Mouse (Mus musculus) ES-Bruce4 (cell line): ENCODE measurements around the gene Sel1l2. TPM values are rescaled to one million over a fixed set of nuclear protein-coding genes. Genes with fewer than 3 reads are reported as not detected.

Source experiments
- H3K27ac ChIP-seq: 2 replicates; pipeline ENCODE4 v1.5.1; 2012; ENCODE audit warnings: low read length, inconsistent platforms; ENCODE audit not compliant: insufficient read depth
- H3K27me3 ChIP-seq: 2 replicates; pipeline ENCODE4 v1.6.1; 2012; ENCODE audit warnings: mild to moderate bottlenecking, low read length, inconsistent platforms; ENCODE audit not compliant: control insufficient read depth, poor library complexity, insufficient read depth, severe bottlenecking
- H3K36me3 ChIP-seq: 2 replicates; pipeline ENCODE4 v1.6.1; 2012; ENCODE audit warnings: inconsistent platforms, mild to moderate bottlenecking, low read length, moderate library complexity; ENCODE audit not compliant: control insufficient read depth, poor library complexity, insufficient read depth, severe bottlenecking
- H3K4me1 ChIP-seq: one replicate; pipeline ENCODE4 v1.8.1; 2011; ENCODE audit warnings: low read length; ENCODE audit not compliant: control insufficient read depth, insufficient read depth
- H3K4me3 ChIP-seq: 2 replicates; pipeline ENCODE4 v1.5.1; 2011; ENCODE audit warnings: low read depth, mild to moderate bottlenecking, low read length
- H3K9ac ChIP-seq: 2 replicates; pipeline ENCODE4 v1.6.1; 2012; ENCODE audit warnings: low read depth, mild to moderate bottlenecking, inconsistent platforms; ENCODE audit not compliant: poor library complexity, severe bottlenecking
- H3K9me3 ChIP-seq: replicated peaks from 2 replicates; pipeline ENCODE4 v1.6.1; 2012; ENCODE audit warnings: mild to moderate bottlenecking, low read length, inconsistent platforms; ENCODE audit not compliant: control insufficient read depth, poor library complexity, insufficient read depth, severe bottlenecking
- CTCF ChIP-seq: IDR thresholded peaks from one replicate; pipeline ENCODE4 v1.8.1; 2011; ENCODE audit warnings: low read depth, low read length
- EP300 ChIP-seq: IDR thresholded peaks from 2 replicates; pipeline ENCODE4 v1.6.1; 2011; ENCODE audit warnings: low read depth, low read length; ENCODE audit not compliant: insufficient read depth
- POLR2A ChIP-seq: IDR thresholded peaks from one replicate; pipeline ENCODE4 v1.8.1; 2011; ENCODE audit warnings: low read length; ENCODE audit not compliant: insufficient read depth
- polyA plus RNA-seq: library from polyadenylated mRNA; stranded (reverse); fragments of >200 nt; gene quantifications from 2 replicates; pipeline ENCODE4 v1.2.4, GENCODE M21; 2011; ENCODE audit warnings: low read depth; ENCODE audit not compliant: missing spikeins, insufficient read depth, insufficient read length

Sel1l2 gene
- polyA plus RNA-seq, 1 experiment, result not detected

GRCm38 (mm10) chr2:140293820-140294219, 95.7 kb downstream of the Sel1l2 start:
- H3K36me3 ChIP-seq, result no peaks in the 10 kb centered on the region
- H3K27ac ChIP-seq, result no peak overlapping the region
- no peak overlapping the region for H3K9ac ChIP-seq
- H3K4me1 ChIP-seq, result no peaks in the 10 kb centered on the region
- TF ChIP-seq CTCF (no peak), POLR2A (no peak), EP300 (no peak)
- H3K9me3 ChIP-seq, result no peaks in the 10 kb centered on the region
- H3K4me3 ChIP-seq, result no peak overlapping the region
- H3K27me3 ChIP-seq, result no peaks in the 10 kb centered on the region

GRCm38 (mm10) chr2:140280808-140281207, 108.7 kb downstream of the Sel1l2 start:
- no peaks in the 10 kb centered on the region for H3K4me1 ChIP-seq
- H3K9me3 ChIP-seq, result no peaks in the 10 kb centered on the region
- no peaks in the 10 kb centered on the region for H3K36me3 ChIP-seq
- no peak overlapping the region for H3K27ac ChIP-seq
- no peak overlapping the region for H3K9ac ChIP-seq
- no peaks in the 10 kb centered on the region; the same call in 1 of the 2 replicates for H3K27me3 ChIP-seq
- no peak for TF ChIP-seq CTCF
- no peak for TF ChIP-seq EP300
- TF ChIP-seq POLR2A, result no peak
- H3K4me3 ChIP-seq, result no peak overlapping the region

DNA sequence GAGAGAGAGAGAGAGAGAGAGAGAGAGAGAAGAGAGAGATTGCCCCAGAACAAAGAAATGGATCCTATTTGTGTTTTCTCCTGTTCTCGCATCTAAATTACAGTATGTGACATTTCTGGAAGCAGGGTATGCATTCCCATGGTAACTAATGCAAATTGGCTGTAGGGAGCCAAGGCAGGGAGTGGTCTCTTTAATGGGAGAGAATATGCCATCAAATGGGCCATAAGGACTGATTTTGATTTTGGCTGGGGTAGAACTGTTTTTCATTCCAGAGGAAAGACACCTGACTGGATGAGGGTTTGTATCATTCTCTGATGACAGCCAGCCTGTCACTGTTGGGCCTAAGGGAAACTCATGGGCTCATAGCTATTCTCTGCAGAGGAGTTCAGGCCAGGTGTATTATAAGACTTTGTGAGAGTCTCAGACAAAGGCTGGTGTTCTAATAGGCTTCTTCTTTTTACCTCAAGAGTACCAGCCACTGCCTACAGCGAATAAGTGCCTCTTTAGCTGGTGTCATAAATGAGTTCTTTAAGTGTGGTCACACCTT, 133.8 kb downstream of the Sel1l2 start:
- Histone ChIP-seq H3K27me3 (no peaks in the 10 kb centered on the region), H3K9me3 (no peaks in the 10 kb centered on the region), H3K4me1 (no peaks in the 10 kb centered on the region), H3K36me3 (no peaks in the 10 kb centered on the region), H3K9ac (no peak overlapping the region), H3K4me3 (no peak overlapping the region), H3K27ac (no peak overlapping the region)
- TF ChIP-seq POLR2A (no peak), CTCF (no peak), EP300 (no peak)

GRCm38 (mm10) chr2:140254256-140254655, 135.2 kb downstream of the Sel1l2 start:
- Histone ChIP-seq H3K36me3 (no peaks in the 10 kb centered on the region), H3K27ac (no peak overlapping the region), H3K27me3 (no peaks in the 10 kb centered on the region), H3K9me3 (no peaks in the 10 kb centered on the region), H3K4me3 (no peak overlapping the region), H3K4me1 (no peaks in the 10 kb centered on the region), H3K9ac (no peak overlapping the region)
- no peak for TF ChIP-seq EP300
- TF ChIP-seq POLR2A, result no peak

- no peaks in the 10 kb centered on the region for H3K36me3 ChIP-seq
- H3K4me3 ChIP-seq, result no peak overlapping the region
- H3K27ac ChIP-seq, result no peak overlapping the region
- TF ChIP-seq CTCF (no peak), POLR2A (no peak), EP300 (no peak)
- H3K9me3 ChIP-seq, result no peaks in the 10 kb centered on the region
- no peak overlapping the region for H3K9ac ChIP-seq
- no peaks in the 10 kb centered on the region for H3K4me1 ChIP-seq
- H3K27me3 ChIP-seq, result no peaks in the 10 kb centered on the region
Measured at GRCm38 (mm10) chr2:140243105-140243504, 146.4 kb downstream of the Sel1l2 start.

DNA sequence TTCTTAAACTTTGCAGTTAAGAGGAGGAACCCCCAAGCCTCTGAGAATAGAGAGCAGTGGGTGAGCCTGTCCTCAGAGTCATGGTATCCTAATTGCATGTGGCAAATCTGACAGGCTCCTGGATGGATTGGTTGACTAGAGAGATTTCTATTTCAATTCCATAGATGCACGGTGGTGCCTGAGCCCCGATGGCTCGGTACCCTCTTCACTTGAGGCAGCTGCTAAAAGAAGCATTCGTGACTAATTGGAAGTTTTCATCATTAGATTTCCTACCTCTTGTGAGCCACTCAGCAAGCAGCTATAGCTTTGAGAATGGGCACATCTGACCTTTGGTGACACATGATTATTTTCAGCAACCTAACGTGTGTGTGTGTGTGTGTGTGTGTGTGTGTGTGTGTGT, 147.1 kb downstream of the Sel1l2 start:
- Histone ChIP-seq H3K9me3 (no peaks in the 10 kb centered on the region), H3K36me3 (no peaks in the 10 kb centered on the region)
- no peak for TF ChIP-seq EP300
- no peak for TF ChIP-seq POLR2A
- TF ChIP-seq CTCF, result no peak

More for the DNA sequence above, 147.1 kb downstream of the Sel1l2 start:
- Histone ChIP-seq H3K4me1 (no peaks in the 10 kb centered on the region), H3K9ac (no peak overlapping the region), H3K4me3 (no peak overlapping the region), H3K27ac (no peak overlapping the region), H3K27me3 (no peaks in the 10 kb centered on the region)
